Mouse (Mus musculus) neural tube, embryonic 13.5 days (tissue): ENCODE results near the gene Aldh1b1. TPM values are rescaled to one million over a fixed set of nuclear protein-coding genes. Genes with fewer than 3 reads are reported as not detected.

Experiments used
- ATAC-seq: fragments of 200-750 bp; cut with Nextera tagmentation; 2 replicates; pipeline ENCODE4 v1.8.0; 2017; ENCODE audit warnings: low read depth, mild to moderate bottlenecking, moderate TSS enrichment, moderate library complexity
- H3K27ac ChIP-seq: fragments of 300-500 bp; sonication (generic); replicated peaks from 2 replicates; pipeline ENCODE4 v1.5.1; 2015; ENCODE audit warnings: moderate library complexity, mild to moderate bottlenecking, inconsistent platforms
- H3K27me3 ChIP-seq: fragments of 300-500 bp; sonication (generic); 2 replicates; pipeline ENCODE4 v1.6.1; 2015; ENCODE audit warnings: mild to moderate bottlenecking, inconsistent platforms
- H3K36me3 ChIP-seq: fragments of 300-500 bp; sonication (generic); 2 replicates; pipeline ENCODE4 v1.6.1; 2015; ENCODE audit warnings: mild to moderate bottlenecking, inconsistent platforms
- H3K4me1 ChIP-seq: fragments of 300-500 bp; sonication (generic); replicated peaks from 2 replicates; pipeline ENCODE4 v1.6.1; 2015; ENCODE audit warnings: inconsistent platforms
- H3K4me2 ChIP-seq: fragments of 300-500 bp; sonication (generic); 2 replicates; pipeline ENCODE4 v1.6.1; 2015; ENCODE audit warnings: inconsistent platforms, mild to moderate bottlenecking, moderate library complexity
- H3K4me3 ChIP-seq: fragments of 300-500 bp; sonication (generic); 2 replicates; pipeline ENCODE4 v1.5.1; 2015; ENCODE audit warnings: mild to moderate bottlenecking, inconsistent platforms
- H3K9ac ChIP-seq: fragments of 300-500 bp; sonication (generic); 2 replicates; pipeline ENCODE4 v1.6.1; 2015; ENCODE audit warnings: moderate library complexity, mild to moderate bottlenecking, inconsistent platforms
- H3K9me3 ChIP-seq: fragments of 300-500 bp; sonication (generic); 2 replicates; pipeline ENCODE4 v1.6.1; 2016; ENCODE audit warnings: inconsistent platforms
- WGBS: fragments of 180-500 bp; shearing (Covaris S2); methylation state at CpG from one replicate; pipeline ENCODE4 v1.1.7; 2015; 5-methylcytosine and 5-hydroxymethylcytosine counted together
- polyA plus RNA-seq: library from polyadenylated mRNA; unstranded; fragments of >200 nt; fragmentation: Nextera tagmentation; extraction: Ambion mirVana; gene quantifications from 2 replicates; pipeline ENCODE4 v1.2.1, GENCODE M21; 2015

The Aldh1b1 gene
- polyA plus RNA-seq, 1 experiment from 2014 or later: 16.5 TPM

- Histone ChIP-seq H3K27ac (peak overlapping the region; percentile 97), H3K27me3 (0 out of 2 replicates have a peak, but pooled peaks cover 2% of the 10 kb centered on the region), H3K4me3 (peak overlapping the region; percentile 18), H3K4me2 (peak overlapping the region; percentile 52), H3K9me3 (no peaks in the 10 kb centered on the region), H3K4me1 (peaks cover 90% of the 10 kb centered on the region), H3K36me3 (peaks cover 14% of the 10 kb centered on the region), H3K9ac (peak overlapping the region; percentile 64)
- ATAC-seq: peak; percentile 80
- WGBS: under 1% methylated on average over 17 of the region's 17 CpGs
These were observed 20.5 kb downstream of the Aldh1b1 start for GRCm38 (mm10) chr4:45819208-45819931.

- WGBS: 37% methylated on average over 8 of the region's 8 CpGs
- Histone ChIP-seq H3K4me3 (peak overlapping the region; percentile 18), H3K36me3 (peaks cover 6% of the 10 kb centered on the region; the same call in 1 of the 2 replicates), H3K9me3 (no peaks in the 10 kb centered on the region), H3K4me1 (peaks cover 99% of the 10 kb centered on the region), H3K4me2 (peak overlapping the region; percentile 52), H3K9ac (peak overlapping the region; percentile 64), H3K27ac (peak overlapping the region; percentile 97), H3K27me3 (peaks cover 8% of the 10 kb centered on the region)
- no peak for ATAC-seq
These were observed 21.4 kb downstream of the Aldh1b1 start for GRCm38 (mm10) chr4:45820074-45820830.

- H3K27ac ChIP-seq: peak overlapping the region; percentile 97
- no peak for ATAC-seq
These were observed 23.2 kb downstream of the Aldh1b1 start for GRCm38 (mm10) chr4:45821995-45822394.

GRCm38 (mm10) chr4:45822781-45823575 is 24.2 kb downstream of the Aldh1b1 start:
- Histone ChIP-seq H3K9ac (peak overlapping the region; percentile 91), H3K4me2 (peak overlapping the region; percentile 62), H3K9me3 (no peaks in the 10 kb centered on the region), H3K36me3 (0 out of 2 replicates have a peak, but pooled peaks cover 5% of the 10 kb centered on the region), H3K4me1 (peaks cover 94% of the 10 kb centered on the region), H3K27me3 (peaks cover 34% of the 10 kb centered on the region), H3K4me3 (peak overlapping the region; percentile 67), H3K27ac (peak overlapping the region; percentile 97)
- no peak; the same call in 1 of the 2 replicates for ATAC-seq
- 12% methylated on average over 11 of the region's 11 CpGs for WGBS

More at GRCm38 (mm10) chr4:45821995-45822394, 23.2 kb downstream of the Aldh1b1 start:
- 0 out of 2 replicates have a peak, but pooled peaks cover 5% of the 10 kb centered on the region for H3K36me3 ChIP-seq
- WGBS: 26% methylated on average over 3 of the region's 3 CpGs
- H3K9ac ChIP-seq: no peak overlapping the region
- H3K4me2 ChIP-seq: peak overlapping the region; percentile 13
- peaks cover 24% of the 10 kb centered on the region for H3K27me3 ChIP-seq
- H3K4me1 ChIP-seq: peaks cover 96% of the 10 kb centered on the region
- H3K4me3 ChIP-seq: no peak overlapping the region
- no peaks in the 10 kb centered on the region for H3K9me3 ChIP-seq

GRCm38 (mm10) chr4:45824049-45824760 is 25.4 kb downstream of the Aldh1b1 start:
- H3K4me2 ChIP-seq: peak overlapping the region; percentile 62
- H3K4me3 ChIP-seq: peak overlapping the region; percentile 67
- peak overlapping the region; percentile 97 for H3K27ac ChIP-seq
- 4% methylated on average over 10 of the region's 10 CpGs for WGBS
- H3K9me3 ChIP-seq: no peaks in the 10 kb centered on the region
- peak overlapping the region; percentile 91 for H3K9ac ChIP-seq
- peaks cover 43% of the 10 kb centered on the region for H3K27me3 ChIP-seq
- ATAC-seq: 0 out of 2 replicates have a peak, but pooled peaks have one; percentile 30
- H3K36me3 ChIP-seq: 0 out of 2 replicates have a peak, but pooled peaks cover 5% of the 10 kb centered on the region
- H3K4me1 ChIP-seq: peaks cover 93% of the 10 kb centered on the region

GRCm38 (mm10) chr4:45824761-45825556 is 26.1 kb downstream of the Aldh1b1 start:
- H3K36me3 ChIP-seq: 0 out of 2 replicates have a peak, but pooled peaks cover 5% of the 10 kb centered on the region
- peak overlapping the region; percentile 67 for H3K4me3 ChIP-seq
- H3K27ac ChIP-seq: peak overlapping the region; percentile 97
- WGBS: 11% methylated on average over 14 of the region's 14 CpGs
- peaks cover 93% of the 10 kb centered on the region for H3K4me1 ChIP-seq
- peak overlapping the region; percentile 91 for H3K9ac ChIP-seq
- H3K9me3 ChIP-seq: no peaks in the 10 kb centered on the region
- no peak for ATAC-seq
- H3K27me3 ChIP-seq: peaks cover 43% of the 10 kb centered on the region
- H3K4me2 ChIP-seq: peak overlapping the region; percentile 62

GRCm38 (mm10) chr4:45826275-45827040 is 27.6 kb downstream of the Aldh1b1 start, which contains the start of gene Igfbpl1:
Gene Igfbpl1 (minus strand): TSS chr4:45826923.
- Histone ChIP-seq H3K4me1 (peaks cover 93% of the 10 kb centered on the region), H3K4me3 (peak within 1 kb of the TSS; percentile 67), H3K4me2 (peak within 1 kb of the TSS; percentile 62), H3K27ac (peak within 1 kb of the TSS; percentile 97), H3K9me3 (no peaks in the 10 kb centered on the region), H3K9ac (peak within 1 kb of the TSS; percentile 91), H3K36me3 (0 out of 2 replicates have a peak, but pooled peaks cover 5% of the 10 kb centered on the region), H3K27me3 (peaks cover 43% of the 10 kb centered on the region)
- WGBS: under 1% methylated on average over 91 of the region's 91 CpGs
- peak; percentile 51 for ATAC-seq

- H3K9me3 ChIP-seq: no peaks in the 10 kb centered on the region
- H3K9ac ChIP-seq: peak overlapping the region; percentile 58
- no peak overlapping the region for H3K4me3 ChIP-seq
- peaks cover 65% of the 10 kb centered on the region for H3K4me1 ChIP-seq
- peaks cover 36% of the 10 kb centered on the region for H3K27me3 ChIP-seq
- H3K27ac ChIP-seq: peak overlapping the region; percentile 92
- no peaks in the 10 kb centered on the region for H3K36me3 ChIP-seq
- no peak for ATAC-seq
- H3K4me2 ChIP-seq: peak overlapping the region; percentile 26
- 16% methylated on average over 13 of the region's 13 CpGs for WGBS
These were observed 31.3 kb downstream of the Aldh1b1 start for GRCm38 (mm10) chr4:45829907-45830759.

- H3K27me3 ChIP-seq: peaks cover 19% of the 10 kb centered on the region
- no peaks in the 10 kb centered on the region for H3K9me3 ChIP-seq
- H3K4me3 ChIP-seq: no peak overlapping the region
- peak overlapping the region; percentile 92 for H3K27ac ChIP-seq
- WGBS: 58% methylated on average over 7 of the region's 7 CpGs
- no peak overlapping the region for H3K4me2 ChIP-seq
- no peak overlapping the region for H3K9ac ChIP-seq
- no peaks in the 10 kb centered on the region for H3K36me3 ChIP-seq
- peaks cover 50% of the 10 kb centered on the region for H3K4me1 ChIP-seq
- ATAC-seq: no peak
These were observed 33.2 kb downstream of the Aldh1b1 start for GRCm38 (mm10) chr4:45831996-45832395.
